Mouse (Mus musculus) megakaryocyte, embryonic 14.5 days (primary cell): ENCODE data around the gene Gm16253.

Source experiments
- FLI1 ChIP-seq: IDR thresholded peaks from 2 replicates; pipeline ENCODE4 v1.6.1; 2012; ENCODE audit warnings: low read length, inconsistent platforms, mixed read lengths
- GATA1 ChIP-seq: IDR thresholded peaks from 3 replicates; pipeline ENCODE4 v1.6.1; 2012; ENCODE audit warnings: mixed read lengths, low read length, inconsistent platforms, borderline replicate concordance

- TF ChIP-seq GATA1 (no peak), FLI1 (no peak)
Measured at GRCm38 (mm10) chr3:96554251-96554650, 22.5 kb upstream of the Gm16253 start.
